Mouse (Mus musculus): ENCODE measurements around the gene Sf3b3. TPM values are rescaled to one million over a fixed set of nuclear protein-coding genes. Genes with fewer than 3 reads are reported as not detected.
"Not testable (repeated sequence)": the region's sequence is repeated elsewhere in the genome, so short reads cannot be mapped to it uniquely, and the experiment has no call there.

The Sf3b3 gene
- 10 to 100 TPM; 36.7 to 37.5 TPM for total RNA-seq (2021)
- long read RNA-seq, experiment 1, full-length matches to known transcripts: 43 of 57 reads
- long read RNA-seq, experiment 1, partial matches to known transcripts: 7 of 57 reads
- long read RNA-seq, experiment 1, other reads (novel, unspliced or antisense): 7 of 57 reads
- long read RNA-seq, experiment 2, full-length matches to known transcripts: 19 of 21 reads
- long read RNA-seq, experiment 2, partial matches to known transcripts: 1 of 21 reads
- long read RNA-seq, experiment 2, other reads (novel, unspliced or antisense): 1 of 21 reads

DNA sequence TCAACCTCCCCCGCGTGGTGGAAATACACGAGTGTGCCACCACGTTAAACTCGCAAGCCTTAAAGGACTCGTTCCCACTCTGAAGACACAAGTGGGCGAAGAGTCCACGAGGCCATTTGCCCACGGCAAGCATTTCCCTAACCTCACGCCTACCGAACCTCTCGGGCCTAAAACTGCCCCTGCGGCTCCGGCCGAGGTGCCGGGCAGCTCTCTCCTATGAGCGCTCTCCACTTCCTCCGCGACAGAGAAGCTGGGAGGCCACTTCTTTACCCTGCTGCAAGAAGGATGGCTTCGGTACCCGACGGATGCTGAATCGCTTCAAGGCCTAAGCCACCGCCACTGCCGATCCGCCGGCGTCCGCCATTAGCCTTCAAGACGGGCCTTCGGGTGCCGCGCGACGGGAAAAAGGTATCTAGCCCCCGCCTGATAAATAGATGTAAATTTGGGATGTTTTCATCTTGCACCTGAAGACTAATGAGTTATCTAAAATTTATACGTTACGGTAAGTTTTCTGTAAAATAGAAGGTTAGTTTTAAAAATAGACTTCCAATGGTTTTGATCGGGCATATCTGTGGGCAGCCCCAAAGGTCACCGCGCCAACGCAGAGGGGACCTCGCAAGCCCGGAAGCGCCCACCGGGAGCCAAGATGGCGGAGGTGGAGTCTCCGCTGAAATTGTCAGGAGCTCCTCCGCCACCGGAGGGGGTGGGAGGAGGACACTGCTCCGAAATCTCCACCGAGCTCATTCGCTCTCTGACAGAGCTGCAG lies at the start of gene Sf3b3, which contains the start of gene Cog4:
Gene Sf3b3 (minus strand): TSS at position 383 of the 766 bp plus-strand sequence.
Gene Cog4 (plus strand): TSS at position 196 of the 766 bp plus-strand sequence.
- peak; percentile 88 to 93 for DNase-seq

DNA sequence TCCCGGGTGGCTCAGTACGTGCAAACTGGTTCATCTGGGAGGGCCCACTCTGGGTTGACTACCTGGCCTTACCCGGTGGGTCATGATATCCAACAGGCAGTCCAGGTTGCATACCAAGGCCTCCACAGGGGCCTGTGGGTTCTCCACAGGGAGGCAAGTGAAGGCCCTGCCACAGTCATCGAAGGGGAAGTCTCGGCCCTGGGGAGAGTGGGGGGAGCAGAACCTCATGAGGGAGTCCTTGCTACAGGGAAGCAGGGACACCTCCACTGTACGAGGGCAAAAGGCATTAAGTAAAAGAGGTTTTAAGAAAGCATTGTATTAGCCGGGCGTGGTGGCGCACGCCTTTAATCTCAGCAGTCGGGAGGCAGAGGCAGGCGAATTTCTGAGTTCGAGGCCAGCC lies 49.2 kb upstream of the Sf3b3 start:
- DNase-seq: no peak

DNA sequence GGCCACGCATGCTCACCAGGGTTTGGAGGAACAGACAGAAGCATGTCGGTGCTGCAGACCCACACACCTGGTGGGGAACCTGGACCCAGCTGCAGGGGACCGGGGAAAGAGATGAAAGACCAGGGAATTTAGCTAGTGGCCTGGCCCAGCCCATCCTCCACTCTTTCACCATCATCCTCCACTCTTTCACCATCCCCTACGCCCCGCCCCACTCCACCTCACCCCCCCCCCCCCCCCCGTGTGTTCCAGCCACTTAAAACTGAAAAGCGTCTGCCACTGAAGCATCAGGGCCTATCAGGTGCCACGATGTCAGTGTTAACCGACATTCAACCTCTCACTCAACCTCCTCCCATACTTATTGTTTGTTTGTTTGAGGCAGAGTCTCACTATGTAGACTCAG lies 48.7 kb upstream of the Sf3b3 start:
- no peak for DNase-seq

DNA sequence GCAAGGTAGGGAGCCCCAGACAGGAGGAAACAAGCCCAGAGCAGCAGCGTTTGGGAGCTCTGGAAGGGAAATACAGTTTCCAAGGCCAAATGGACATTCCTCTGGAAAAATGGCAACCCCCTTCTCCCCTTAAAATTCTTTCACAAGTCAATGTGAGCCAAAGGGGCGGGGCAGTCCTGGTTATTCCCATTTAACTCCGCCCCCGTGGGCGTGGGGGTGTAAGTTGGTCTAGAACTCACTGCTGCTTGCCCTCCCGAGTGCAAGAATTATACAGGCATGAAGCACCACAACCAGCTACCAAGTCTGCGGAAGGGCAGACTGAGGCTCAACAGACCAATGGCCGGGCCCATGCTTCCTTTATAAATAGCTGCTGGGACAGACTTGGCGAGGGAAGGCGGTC lies 48.3 kb upstream of the Sf3b3 start:
- no peak for DNase-seq

DNA sequence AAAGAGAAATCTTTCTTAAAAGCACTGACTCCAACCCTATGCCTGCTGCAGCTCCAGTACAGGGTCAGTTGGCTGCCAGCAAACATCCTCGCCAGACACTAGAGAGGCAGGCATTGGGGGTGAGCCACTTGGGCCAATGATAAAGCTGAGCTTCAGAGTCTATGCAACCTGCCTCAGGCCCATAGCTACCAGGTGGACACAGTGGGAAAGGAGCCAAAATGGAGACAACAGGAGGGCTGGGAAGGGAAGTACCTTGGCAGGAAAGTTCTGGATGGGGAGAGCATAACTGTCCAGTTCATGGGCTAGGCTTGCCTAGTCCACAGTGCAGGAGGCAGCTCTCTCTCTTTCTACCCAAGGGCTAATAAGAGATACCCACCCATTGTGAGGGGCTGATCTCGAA lies 46.3 kb upstream of the Sf3b3 start:
- DNase-seq: no peak

DNA sequence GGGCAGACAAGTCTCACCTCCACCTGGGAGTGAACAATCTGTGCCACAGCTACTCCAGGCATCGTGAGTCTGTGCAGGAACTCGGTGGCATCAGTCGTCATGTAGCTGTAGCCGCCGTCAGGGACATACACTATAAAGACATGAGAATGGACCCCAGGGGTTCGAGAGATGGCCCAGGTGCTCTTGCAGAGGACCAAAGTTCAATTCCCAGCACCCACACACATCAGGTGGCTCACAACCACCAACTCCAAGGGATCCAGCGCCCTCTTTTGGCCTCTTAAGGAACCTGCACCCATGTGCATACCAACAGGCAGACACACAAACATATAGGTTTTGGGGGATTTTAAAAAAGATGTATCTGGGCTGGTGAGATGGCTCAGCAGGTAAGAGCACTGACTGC lies 45.5 kb upstream of the Sf3b3 start:
- DNase-seq: no peak

DNA sequence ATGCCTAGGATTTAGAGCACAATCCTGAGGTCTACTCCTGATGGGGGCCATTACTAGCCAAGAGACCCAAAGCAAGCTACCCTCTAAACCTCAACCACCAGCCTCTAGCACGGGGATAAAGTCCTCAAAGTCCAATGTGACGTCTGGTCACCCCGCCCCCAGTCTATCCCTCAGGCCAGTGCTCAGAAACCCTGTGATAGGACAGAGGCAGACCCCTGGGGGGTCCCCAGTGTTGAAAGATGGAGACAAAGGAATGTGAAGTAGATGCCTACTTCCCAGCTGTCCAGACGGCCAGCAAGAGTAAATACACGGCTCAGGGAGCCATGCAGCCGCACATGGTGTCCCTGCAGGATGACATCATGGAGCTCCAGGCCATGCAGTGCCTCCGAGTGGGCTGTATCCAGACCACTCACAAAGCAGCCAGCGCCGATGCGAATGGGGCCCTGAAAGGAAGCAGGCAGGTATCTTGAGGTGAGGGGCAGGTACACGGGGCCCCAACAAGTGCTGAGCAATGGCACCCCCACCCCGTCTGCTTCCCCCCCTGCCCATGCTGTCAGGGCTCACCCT lies 43.4 kb upstream of the Sf3b3 start:
- no peak for DNase-seq

DNA sequence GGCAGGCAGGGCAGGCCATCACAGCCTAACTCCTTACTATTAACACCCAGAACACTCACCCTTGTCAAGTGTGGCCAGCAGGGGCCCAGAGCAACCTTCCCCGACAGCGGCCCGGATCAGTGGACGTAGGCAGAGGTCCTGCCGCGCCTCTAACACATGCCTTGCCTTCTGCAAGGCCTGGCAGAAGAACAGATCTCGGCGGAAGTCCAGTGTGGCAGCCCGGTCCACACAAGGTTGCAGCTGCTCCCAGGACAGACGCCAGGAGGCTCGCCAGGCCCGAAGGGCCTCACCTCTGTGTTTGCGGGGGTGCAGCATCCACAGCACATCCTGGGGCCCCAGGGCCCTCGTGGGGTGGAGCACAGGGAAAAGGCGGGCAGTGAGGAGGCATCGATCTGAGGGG lies 42.3 kb upstream of the Sf3b3 start:
- DNase-seq: no peak

DNA sequence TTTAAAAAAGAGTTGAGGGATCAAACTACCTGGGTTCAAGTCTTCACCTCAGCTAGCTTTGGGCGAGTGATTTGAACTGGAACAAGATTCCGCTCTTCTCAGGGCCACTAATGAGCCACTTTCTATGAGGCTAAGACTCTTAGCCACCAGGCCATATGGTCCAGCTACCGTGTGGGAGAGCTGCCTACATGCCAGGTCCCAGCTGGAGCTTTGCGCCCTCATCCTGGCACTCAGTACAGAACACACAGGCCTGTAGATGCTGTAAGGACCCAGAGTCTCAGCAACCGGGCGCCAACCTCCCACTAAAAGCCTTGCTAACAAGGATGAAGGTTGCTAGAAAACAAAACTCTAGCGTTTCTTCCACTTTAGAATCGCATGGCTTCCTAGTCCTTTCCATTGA lies 41.9 kb upstream of the Sf3b3 start:
- DNase-seq: no peak

DNA sequence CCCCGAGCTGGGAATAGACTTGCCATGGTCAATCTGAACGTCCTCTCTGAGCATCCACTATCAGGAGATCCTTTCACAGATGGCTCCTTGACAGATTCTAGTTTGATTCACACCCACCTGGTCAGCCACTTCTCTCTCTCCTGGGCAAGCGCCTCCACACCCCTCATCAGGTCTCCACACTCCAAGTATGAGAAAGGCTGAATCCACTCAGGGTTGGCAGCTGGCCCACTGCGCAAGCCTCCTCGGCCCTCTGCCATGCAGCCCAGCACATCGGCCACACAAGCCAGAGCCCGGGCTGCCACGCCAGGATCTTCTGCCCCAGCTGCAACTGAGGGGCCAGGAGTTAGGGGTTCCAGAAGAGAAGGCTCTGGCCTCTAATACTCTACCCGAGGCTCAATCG lies 41.0 kb upstream of the Sf3b3 start:
- no peak for DNase-seq

DNA sequence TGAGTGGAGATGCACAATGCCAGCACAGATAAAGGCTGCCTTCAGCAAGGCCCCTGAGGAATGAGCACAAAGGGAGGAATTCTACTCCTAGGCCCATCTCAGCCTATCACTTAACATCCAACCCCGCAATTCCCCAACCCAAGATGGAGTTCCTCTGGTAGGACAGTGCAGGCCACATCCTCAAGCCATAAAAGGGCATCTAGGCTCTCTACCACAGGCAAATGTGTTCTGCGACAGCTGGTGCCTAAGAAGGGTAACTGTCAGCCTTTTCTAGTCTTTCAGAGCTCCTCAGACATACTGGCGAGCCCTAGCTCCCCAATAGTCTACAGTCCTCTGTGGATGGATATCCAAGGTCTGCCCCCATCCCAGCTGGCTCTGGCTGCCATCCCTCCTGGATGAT lies 40.0 kb upstream of the Sf3b3 start:
- DNase-seq: no peak

DNA sequence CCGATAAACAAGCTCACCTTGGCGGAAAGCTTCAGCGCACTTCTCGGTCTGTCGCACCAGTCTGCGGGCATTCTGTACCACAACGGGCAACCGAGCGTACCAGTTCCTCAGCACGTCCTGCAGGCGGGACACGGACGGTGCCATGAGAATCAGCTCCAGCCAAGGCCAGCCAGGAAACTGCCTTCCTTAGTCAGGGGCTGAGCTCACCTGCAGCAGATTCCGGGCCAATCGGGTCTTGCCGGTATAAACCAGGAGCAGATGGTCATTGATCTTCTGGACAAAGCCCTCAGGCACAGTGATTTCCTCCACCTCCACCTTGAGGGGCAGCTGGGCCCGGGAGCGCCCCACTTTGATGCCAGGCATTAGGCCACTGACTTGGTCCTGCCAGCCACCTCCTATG lies 37.2 kb upstream of the Sf3b3 start:
- no peak for DNase-seq

DNA sequence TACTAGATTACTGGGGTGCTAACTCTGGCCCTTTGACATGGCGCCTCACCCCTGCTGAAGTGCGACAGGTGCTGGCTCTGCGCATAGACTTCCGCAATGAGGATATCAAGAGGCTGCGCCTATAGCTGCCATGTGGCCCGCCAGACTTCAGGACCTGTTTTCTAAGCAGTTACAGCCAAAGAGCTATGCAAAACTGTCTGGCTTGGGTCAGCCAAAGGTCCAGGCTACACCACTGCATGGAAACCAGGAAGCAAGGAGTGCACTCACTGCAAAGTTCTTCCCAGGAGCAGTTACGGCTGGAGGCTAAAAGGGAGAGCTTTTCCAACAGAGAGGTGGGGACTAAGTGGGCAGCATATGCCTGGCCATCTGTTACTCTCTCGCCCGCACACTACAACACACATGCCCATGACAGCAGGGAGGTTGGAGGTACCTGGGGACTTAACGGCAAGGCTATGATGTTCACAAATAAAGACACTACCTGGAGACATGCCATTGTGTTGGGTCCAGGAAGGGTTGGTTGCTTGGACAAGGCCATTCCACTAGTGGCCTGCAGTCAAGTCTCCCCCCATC lies 35.2 kb upstream of the Sf3b3 start:
- no peak for DNase-seq

DNA sequence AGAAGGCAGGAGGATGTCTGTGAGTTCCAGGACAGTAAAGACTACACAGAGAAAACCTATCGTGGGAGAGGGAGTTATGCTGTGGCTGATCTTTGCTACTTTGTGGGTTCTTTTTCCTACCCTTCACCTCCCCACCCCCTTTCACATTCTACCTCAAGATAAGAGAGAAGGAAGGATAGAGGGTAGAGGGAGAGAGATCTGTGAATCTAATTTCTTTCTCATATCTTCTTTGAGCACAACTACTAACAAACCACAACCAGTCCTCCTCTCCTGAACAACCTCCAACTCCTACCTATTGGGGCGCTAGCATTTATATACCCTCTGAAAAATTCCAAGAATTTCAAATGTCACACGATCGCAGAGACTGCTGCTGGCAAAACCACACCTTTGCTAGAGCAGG lies 31.3 kb upstream of the Sf3b3 start:
- DNase-seq: no peak

DNA sequence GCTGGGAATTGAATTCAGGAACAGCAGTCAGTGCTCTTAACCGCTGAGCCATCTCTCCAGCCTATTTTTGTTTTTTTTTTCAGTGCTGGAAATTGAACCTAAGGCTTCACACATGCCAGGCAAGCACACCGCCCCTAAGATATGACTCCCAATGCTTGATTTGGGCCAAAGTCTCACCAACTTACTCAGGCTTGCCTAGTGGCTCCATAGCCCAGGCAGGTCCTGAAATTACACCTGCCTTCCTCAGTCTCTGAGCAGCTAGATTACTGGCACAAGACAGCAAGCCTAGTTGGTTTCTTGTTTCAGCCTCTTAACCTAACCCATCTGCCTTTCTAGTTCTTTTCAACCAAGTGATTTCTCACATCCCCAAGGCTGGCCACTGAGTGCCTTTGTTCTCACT lies 23.9 kb upstream of the Sf3b3 start:
- no peak for DNase-seq

DNA sequence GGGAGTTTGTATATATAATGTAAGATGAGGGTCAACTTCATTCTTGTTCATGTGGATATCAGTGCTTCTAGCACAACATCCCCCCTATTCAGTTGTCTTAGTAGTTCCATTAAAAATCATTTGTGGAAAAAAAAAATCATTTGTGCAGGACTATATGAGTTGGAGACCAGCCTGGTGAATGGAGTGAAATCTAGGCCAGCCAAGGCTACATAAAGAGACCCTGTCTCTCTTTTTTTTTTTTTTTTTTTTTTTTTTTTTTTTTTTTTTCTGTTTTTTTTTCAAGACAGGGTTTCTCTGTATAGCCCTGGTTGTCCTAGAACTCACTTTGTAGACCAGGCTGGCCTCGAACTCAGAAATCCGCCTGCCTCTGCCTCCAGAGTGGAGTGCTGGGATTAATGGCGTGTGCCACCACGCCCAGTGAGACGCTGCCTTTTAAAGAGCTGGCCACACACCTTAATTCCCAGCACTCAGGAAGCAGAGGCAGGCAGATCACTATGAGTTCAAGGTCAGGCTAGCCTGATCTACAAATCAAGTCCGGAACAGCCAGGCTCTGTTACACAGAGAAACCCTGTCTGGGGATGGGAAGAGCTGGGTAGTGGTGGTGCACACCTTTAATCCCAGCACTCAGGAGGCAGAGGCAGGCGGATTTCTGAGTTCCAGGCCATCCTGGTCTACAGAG lies 14.9 kb upstream of the Sf3b3 start:
- not testable (repeated sequence) for DNase-seq

DNA sequence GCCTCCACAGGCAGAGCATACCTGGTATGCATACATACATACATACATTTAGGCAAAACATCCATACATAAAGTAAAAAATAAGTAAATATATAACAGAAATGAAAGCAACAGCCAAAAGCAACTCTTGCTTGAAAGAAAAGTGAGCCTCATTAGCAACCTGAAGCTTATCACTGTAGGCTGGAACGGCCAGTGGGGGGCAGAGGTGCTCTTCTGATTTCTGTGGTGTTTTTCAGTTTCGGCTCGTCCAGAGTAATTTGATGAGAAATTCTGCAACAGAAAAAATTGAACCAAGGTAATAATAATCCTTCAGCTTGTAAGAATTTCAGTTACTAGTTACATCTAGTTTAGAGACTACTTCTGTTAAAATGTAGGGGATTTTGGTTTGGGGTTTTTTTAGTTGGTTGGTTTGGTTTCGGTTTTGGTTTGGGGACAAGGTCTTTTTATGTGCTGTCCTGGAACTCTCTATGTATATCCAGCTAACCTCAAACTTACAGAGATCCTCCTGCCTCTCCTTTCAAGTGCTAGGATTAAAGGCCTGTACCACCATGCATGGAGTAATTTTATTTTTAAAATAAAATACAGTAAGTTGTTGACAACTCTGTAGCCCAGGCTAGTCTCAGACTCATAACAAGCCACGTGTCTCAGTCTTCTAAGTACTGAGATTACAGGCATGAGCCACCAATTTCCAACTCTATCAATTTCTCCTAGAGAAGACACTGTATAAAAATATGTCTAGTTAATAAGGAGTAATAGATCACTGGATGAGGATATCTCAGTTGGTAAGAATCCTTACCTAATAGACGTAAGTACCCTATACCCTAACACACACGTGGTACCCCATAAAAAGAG lies 13.3 kb upstream of the Sf3b3 start:
- DNase-seq: peak in 1 of 2 experiments; percentile 25

DNA sequence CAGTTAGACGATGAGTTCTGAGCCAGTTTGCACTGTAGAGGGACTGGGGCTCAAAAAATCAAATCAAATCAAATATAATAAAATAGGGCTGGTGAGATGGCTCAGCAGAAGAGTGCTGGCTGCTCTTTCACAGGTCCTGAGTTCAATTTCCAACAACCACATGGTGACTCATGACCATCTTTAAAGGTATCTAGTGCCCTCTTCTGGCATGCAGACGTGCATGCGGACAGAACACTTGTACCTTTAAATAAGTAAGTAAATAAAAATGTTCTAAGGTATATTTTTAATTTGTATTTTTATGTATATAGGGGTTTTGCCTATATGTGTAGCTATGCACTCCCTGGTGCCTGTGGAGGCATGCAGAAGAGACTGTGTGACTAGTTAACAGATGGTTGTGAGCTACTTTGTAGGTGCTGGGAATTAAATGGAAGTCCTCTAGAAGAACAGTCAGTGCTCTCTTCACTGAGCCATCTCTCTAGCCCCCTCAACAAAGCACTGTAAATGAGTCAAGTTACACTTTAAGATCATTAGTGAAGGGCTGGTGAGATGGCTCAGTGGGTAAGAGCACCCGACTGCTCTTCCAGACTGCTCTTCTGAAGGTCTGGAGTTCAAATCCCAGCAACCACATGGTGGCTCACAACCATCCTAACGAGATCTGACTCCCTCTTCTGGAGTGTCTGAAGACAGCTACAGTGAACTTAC lies 10.3 kb upstream of the Sf3b3 start:
- no peak for DNase-seq

DNA sequence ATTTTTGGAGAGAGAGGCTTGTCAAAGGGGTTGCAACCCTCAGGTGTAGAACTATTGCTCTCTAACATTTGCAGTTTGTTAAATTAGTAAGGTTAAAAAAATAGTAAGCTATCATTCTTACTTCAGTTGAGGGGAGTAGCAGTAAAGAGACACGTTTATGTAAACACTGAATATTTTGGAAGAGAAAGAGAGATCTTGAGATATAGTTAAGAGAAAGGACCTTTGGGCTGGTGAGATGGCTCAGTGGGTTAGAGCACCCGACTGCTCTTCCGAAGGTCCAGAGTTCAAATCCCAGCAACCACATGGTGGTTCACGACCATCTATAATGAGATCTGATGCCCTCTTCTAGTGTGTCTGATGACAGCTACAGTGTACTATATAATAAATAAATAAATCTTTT lies 9.5 kb upstream of the Sf3b3 start:
- DNase-seq: not testable (repeated sequence)

DNA sequence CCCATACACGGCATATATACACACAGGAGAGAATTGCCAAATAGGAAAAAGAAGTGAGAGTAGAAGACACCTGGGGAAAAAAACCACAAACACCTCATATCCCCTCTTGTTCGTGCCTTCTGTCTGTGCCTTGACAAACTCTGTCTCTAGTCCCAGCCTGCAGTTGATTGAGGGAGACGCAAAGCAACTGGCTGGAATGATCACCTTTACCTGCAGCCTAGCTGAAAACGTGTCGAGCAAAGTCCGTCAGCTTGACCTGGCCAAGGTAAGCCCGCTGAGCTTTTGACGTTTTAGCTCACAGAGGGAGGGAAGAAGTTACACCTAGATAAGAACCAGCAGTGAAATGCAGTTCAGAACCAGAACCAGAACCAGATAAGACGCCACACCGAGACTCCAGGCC lies 4.6 kb upstream of the Sf3b3 start:
- DNase-seq: no peak
